Mouse (Mus musculus): Measurements from ENCODE around the gene Pan2.
"Not testable (repeated sequence)": the region's sequence is repeated elsewhere in the genome, so short reads cannot be mapped to it uniquely, and the experiment has no call there.

The Pan2 gene

DNA sequence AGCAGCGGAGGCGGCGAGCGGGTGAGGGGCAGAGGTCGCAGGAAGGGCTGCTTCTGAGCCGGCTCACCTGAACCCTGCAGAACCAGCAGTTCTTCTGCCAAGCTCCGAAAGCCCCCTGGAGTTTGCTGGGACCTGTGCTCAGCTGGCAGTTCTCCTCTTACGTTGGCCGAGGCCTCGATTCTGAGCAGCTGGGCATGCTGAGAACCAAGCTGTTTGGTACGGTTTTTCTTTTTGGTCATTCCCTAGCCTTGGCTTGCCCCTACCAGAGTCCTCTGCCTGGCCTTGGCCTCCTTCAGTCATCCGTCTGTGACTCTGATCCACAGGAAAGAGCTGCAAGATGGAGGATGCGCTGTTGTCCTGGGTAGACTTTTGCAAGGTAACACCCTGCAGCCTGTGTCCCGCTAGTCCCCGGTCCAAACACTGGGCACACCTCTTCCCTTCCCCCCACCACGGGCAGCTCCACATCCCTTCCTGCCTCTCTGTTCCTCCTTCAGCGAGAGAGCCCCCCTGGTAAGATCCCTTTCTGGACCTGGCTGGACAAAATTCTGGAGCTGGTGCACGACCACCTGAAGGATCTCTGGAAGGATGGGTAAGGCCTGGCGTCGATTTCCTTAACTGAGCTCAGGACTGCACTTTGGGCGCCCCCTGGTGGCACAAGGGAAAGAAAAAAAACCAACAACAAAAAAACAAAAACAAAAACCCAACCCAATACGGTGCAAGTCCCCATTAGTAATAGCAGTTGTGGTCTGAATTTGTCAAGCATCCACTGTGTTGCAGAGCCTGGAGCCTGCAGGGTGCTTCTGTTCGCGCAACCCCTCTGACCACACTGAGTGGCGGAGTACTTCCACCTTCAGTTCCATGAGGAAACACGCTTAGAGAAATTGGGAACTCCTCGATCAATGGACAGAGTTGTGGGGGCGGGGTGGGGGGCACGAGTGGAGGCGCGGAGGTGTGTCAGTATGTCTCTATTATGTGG is 19.2 kb upstream of the Pan2 start:
- peak in 1 of 2 experiments; percentile 19 for DNase-seq

GRCm38 (mm10) chr10:128290594-128290993 is 12.5 kb upstream of the Pan2 start:
- DNase-seq, result not testable (repeated sequence)

DNA sequence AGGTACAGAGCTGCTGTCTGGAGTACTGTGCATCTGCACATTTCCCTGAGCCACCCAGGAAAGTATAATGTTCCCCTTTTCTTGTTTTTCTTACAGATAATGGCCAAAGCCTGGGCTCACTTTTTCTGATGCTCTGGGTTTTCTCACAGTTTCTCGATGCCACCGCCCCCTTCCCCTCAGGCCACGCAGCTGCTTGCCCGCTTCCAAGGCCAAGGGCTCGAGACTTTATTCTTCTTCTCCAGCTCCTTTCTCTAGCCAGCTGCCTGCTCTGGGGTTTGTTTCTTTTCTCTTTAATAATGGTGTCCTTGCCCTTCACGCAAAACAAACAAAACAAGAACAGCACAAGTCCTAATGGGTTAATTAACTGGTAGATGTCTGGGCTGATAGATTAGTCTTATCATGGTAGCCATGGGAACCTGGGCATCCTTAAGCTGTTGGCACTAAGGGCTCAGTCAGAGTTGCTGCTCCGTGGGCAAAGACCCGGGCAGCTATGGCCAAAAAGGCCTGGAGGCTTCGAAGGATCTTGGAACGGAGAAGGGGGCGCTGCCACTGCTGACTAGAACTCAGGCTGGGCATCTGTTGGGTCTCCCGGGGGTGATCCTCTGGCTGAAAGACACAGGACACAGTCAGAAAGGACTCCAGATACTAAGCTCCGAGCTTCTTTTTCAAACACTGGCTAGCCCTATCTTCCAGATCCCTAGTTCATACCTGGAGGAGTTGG is 6.6 kb upstream of the Pan2 start:
- DNase-seq, result no peak

DNA sequence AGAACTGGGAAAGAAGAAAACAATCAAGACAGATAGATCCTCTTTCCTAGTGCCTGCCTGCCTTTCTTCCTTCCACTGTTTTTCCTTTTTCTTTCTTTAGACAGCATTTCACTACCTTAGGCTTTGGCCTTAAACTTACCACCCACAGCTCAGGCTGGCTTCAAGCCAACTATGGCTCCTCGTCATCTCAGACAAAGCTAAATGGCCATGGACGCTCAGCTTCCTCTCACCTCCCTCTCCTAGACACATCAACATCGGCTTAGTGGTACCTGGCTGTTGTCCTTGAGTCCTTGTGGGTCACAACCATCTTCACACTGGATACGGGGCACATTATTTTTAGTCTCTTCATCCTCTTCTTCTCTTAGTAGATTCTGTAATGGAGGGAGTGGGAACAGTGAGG is 5.9 kb upstream of the Pan2 start:
- no peak for DNase-seq

DNA sequence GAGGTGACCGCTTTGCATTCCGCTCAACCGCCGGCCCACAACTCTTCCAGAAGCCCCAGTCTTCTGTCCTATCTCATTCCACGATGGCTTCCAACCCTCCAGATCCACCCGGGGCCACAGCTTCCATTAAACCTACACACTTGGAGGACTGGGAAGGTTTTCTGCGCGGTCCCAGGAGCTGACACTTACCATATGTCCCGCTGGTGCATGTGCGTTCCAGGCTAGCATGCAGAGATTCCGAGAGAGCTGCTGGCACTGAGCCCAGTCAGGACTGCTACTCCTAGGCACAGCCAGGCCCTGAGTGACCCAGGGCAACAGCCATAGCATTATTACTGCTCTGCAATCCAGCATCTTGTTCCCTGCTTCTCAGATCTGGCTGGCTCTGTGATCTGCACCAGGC is 5.5 kb upstream of the Pan2 start:
- no peak for DNase-seq

GRCm38 (mm10) chr10:128298243-128298642 is 4.9 kb upstream of the Pan2 start:
- no peak for DNase-seq

- DNase-seq, result no peak
These were observed 4.4 kb upstream of the Pan2 start, which contains the start of gene Il23a for GRCm38 (mm10) chr10:128298702-128299171. Il23a (minus strand) TSS chr10:128298752.

DNA sequence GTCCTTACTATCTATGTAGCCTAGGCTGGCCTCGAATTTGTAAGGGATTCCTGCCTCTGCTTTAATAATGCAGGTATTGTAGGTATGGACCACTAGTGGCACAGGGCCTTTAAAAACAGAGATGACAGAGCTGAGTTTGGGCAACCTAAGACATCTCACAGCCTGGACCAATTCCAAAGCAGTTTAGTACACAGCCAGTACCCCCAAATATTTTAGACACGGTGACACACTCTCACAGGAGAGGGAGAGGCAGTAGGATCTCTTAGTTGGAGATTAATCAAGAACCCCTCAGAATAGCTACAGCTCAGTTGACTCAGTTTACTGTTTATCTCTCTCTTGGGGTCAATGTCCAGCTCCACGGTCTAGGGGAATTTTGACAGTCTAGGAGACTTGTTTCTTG is 778 bp upstream of the Pan2 start:
- DNase-seq, result no peak

- no peak for DNase-seq
These were observed 380 bp upstream of the Pan2 start for GRCm38 (mm10) chr10:128302785-128303125.

GRCm38 (mm10) chr10:128309654-128310053 is 6.5 kb downstream of the Pan2 start:
- no peak for DNase-seq

DNA sequence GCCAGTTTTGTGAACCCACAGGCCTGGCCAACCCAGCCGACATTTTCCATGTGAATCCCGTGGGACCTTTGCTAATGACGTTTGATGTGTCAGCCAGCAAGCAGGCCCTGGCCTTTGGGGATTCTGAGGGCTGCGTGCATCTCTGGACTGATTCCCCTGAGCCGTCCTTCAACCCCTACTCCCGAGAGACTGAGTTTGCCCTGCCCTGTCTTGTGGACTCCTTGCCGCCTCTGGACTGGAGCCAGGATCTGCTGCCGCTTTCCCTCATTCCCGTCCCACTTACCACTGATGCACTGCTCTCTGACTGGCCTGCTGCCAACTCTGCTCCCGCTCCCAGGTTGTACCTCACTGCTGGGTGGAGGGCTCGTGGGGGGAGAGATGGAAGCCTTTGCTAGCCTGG is 7.0 kb downstream of the Pan2 start:
- no peak for DNase-seq

DNA sequence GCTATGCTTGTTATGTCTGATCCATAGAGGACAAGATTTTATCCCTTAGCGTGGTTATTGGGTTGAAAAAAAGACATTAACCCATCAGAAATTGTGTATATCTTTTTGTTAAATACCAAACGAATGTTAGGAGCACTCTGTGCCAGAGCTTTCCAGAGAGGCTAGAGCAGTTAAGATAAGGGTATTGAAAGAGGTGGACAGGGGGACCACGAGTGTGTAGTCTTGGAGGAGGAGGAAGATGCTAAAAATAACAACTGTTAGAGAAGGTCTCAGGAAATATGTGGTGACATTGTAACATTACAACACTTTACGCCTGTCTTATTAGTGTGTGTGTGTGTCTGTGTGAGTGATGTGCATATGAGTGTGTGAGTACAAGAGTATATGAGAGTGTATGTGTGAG is 7.8 kb downstream of the Pan2 start:
- no peak for DNase-seq

DNA sequence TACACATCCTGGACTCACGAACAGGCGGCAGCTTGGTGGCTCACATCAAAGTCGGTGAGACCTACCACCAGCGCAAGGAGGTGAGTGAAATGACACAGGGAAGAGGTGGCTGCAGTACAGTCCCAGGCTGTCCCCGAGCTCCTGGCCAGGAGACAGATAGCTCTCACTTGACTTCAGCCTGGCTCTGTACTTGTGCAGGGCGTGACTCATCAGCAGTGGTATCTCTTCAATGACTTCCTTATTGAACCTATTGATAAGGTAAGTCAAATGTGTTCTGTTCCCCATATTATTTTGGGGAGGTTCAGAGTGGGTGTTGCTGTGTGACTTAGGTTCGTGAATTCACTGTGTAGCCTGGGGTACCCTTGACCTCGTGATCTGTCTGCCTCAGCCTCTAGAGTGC is 12.4 kb downstream of the Pan2 start:
- DNase-seq, result no peak

DNA sequence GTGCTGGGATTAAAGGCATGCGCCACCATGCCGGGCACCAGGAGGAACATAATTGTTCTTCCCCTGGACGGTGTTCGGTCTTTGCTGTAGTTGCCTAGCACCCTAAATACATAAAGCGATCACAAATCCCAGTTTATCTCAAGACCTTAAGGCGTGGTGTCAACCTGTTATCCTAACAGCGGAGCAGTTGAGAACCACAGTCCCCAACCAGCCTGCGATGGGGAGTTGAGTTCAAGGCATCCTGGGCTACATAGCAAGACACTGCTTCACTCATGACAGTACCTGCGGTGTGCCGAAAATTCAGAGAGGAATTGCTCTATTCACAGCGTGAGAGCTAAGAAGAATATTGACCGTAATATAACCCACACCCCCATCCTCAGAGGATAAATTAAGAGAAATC is 18.5 kb downstream of the Pan2 start:
- no peak for DNase-seq

DNA sequence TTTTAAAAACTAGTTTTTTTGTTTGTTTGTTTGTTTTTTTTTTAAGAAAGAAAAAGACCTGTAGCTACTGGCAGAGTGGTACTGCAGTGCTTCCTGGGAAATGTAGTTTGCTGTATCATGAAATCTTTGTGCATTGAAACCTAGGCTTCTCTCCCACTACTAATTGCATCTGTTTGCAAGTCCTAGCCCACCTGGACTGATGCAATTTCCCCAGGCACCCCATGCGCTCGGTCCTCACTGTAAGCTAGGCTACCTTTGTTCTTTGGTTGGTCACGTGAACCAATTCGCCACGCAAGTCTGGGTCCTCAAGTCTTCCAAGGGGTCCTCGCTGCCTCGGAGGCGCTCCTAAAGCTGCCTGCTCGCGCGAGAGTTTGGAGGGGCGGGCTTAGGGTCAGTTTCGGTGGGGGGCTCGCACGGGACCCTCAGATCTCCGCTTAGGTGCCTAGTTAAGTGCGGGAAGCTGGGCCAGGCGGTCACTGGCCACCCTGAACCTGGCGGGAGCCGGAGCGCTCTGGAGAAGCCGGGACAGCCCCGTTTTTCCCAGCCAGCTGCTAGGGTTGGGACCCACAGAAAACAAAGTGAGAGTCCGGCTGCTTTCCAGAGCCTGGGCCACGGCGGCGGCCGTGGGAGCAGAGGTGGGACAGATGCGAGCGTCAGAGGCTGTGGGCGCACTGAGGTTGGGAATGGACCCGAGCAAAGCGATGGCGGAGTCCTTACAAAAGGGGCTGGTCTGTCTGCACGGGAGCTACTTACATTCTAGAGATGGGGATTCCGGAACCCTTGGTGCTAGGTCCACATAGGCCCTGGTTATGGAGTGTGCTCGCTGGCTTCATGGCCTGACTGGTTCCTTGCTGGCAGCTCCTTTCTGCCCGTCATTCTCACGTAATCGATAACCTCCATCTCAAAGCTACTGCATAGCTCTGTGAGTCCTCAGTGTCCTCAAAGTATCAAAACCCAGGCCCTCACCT is 19.3 kb downstream of the Pan2 start, which contains the start of gene Cnpy2:
TSS of gene Cnpy2 (plus strand) at position 319 of the 968 bp plus-strand sequence.
- peak; percentile 66 to 80 for DNase-seq

GRCm38 (mm10) chr10:128323516-128323915 is 20.4 kb downstream of the Pan2 start:
- no peak for DNase-seq

DNA sequence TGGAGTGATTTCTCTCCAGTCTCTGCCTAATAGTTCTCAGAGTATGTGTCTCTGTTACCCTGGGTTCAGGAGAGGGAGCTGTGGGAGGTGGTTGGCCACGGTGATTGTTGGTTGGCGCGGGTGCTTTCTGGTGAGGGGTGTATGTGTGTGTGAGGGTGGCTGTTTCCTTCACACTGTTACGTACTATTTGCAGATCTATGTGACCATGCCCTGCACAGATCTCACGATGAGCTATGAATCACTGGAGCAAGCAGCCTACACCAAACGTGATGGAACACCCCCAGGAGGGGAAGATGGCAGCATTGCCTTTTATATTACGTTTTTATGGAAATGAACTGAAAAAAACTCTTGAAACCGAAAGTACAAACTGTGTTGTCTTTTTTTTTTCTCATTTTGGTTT is 23.7 kb downstream of the Pan2 start:
- no peak for DNase-seq

GRCm38 (mm10) chr10:128327610-128328009 is 24.5 kb downstream of the Pan2 start:
- no peak for DNase-seq

DNA sequence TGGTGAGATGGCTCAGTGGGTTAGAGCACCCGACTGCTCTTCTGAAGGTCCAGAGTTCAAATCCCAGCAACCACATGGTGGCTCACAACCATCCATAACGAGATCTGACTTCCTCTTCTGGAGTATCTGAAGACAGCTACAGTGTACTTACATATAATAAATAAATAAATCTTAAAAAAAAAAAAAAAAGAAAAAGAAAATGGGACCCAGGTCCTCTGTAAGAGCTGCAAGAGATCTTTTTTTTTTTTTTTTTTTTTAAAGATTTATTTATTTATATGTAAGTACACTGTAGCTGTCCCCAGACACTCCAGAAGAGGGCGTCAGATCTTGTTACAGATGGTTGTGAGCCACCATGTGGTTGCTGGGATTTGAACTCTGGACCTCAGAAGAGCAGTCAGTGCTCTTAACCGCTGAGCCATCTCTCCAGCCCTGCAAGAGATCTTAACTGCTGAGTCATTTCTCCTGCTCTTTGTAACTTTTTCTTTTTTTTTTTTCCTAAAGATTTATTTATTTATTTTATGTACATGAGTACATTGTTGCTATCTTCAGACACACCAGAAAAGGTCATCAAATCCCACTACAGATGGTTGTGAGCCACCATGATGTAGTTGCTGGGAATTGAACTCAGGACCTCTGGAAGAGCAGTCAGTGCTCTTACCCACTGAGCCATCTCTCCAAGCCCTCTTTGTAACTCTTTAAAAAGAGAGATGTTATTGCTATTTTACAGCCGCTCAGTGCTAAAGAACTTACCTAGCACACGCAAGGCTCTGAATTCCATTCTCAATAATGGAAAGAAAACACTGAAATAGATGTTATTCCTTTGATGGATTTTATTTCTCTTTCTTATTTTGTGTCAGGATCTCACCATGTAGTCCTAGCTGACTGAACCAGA is 29.5 kb downstream of the Pan2 start:
- not testable (repeated sequence) for DNase-seq

DNA sequence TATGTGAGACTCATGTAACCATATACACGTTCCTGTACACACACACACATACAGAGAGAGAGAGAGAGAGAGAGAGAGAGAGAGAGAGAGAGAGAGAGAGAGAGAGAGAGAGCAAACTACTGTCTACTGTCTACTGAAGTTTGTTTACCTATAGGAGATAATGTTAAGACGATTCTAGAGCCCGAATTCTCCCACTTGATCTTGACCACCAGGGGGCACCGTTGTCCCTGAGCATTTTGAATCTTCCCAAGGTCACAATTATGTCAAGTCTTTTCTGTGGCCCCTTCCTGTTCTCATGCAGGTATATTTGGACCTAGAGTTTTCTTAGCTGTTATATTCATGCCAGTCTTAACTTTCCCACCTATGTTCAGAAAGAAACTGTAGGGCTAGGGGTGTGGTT is 32.4 kb downstream of the Pan2 start:
- peak; percentile 47 to 62 for DNase-seq

DNA sequence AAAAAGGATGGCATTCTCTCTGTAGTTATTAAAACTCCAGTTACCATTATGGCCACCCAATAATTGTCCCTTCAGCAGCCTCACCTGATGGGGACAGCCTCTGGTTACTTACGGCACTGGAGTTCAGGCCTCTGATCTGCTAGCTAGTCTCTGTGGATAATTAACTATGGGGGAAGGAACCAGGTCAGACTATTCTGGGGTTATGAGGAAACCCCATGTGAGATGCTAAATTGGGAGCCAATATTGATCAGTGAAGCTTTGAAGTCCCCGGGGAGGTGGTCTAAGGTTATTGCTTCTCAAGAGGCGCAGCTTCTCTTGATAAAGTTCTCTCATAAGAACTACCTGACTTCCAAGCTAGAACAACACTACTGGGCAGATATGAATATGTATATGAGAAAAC is 33.1 kb downstream of the Pan2 start:
- DNase-seq, result no peak

GRCm38 (mm10) chr10:128336597-128336996 is 33.5 kb downstream of the Pan2 start:
- DNase-seq, result no peak
